Mouse (Mus musculus): ENCODE data around the gene Khdc1b. TPM values are rescaled to one million over a fixed set of nuclear protein-coding genes. Genes with fewer than 3 reads are reported as not detected.
"Not testable (repeated sequence)": the region's sequence is repeated elsewhere in the genome, so short reads cannot be mapped to it uniquely, and the experiment has no call there.

Khdc1b gene
- 0.17 TPM in 1 of 2 replicates, not detected in the other for polyA plus RNA-seq (2014; fragmentation: Nextera tagmentation; extraction: Ambion mirVana)

GRCm38 (mm10) chr1:21383256-21383655 is at the start of gene Khdc1b:
Gene Khdc1b (plus strand): TSS chr1:21383556.
- Histone ChIP-seq H3K4me1 (ENCODE audit: control insufficient read depth, insufficient read depth, low read length) (no peaks in the 10 kb centered on the region), H3K4me3 (ENCODE audit: low read depth, low read length) (no peak within 1 kb of the TSS), H3K27ac (ENCODE audit: low read depth, low read length) (no peak within 1 kb of the TSS), H3K36me3 (ENCODE audit: control insufficient read depth, insufficient read depth, low read length) (no peaks in the 10 kb centered on the region), H3K4me2 (ENCODE audit: low read depth, low read length) (no peak within 1 kb of the TSS), H3K9ac (replicated peaks; ENCODE audit: low read depth, low read length) (no peak within 1 kb of the TSS), H3K27me3 (ENCODE audit: control insufficient read depth, insufficient read depth, low read length) (no peaks in the 10 kb centered on the region), H3K9me3 (ENCODE audit: control insufficient read depth, low read length) (no peaks in the 10 kb centered on the region)
- ATAC-seq (ENCODE audit: low read depth): no peak
- 79% methylated on average over 1 of the region's 1 CpGs for WGBS

- Histone ChIP-seq H3K27ac (ENCODE audit: low read depth, low read length) (no peak overlapping the region), H3K9me3 (ENCODE audit: control insufficient read depth, low read length) (no peaks in the 10 kb centered on the region), H3K27me3 (ENCODE audit: control insufficient read depth, insufficient read depth, low read length) (no peaks in the 10 kb centered on the region), H3K4me1 (ENCODE audit: control insufficient read depth, insufficient read depth, low read length) (no peaks in the 10 kb centered on the region), H3K36me3 (ENCODE audit: control insufficient read depth, insufficient read depth, low read length) (no peaks in the 10 kb centered on the region), H3K4me3 (ENCODE audit: low read depth, low read length) (no peak overlapping the region), H3K4me2 (ENCODE audit: low read depth, low read length) (no peak overlapping the region), H3K9ac (replicated peaks; ENCODE audit: low read depth, low read length) (no peak overlapping the region)
- no peak for ATAC-seq (ENCODE audit: low read depth)
Measured at GRCm38 (mm10) chr1:21335836-21336235, 47.5 kb upstream of the Khdc1b start.

- H3K9ac ChIP-seq (replicated peaks; ENCODE audit: low read depth, low read length): no peak overlapping the region
- no peaks in the 10 kb centered on the region for H3K9me3 ChIP-seq (ENCODE audit: control insufficient read depth, low read length)
- H3K36me3 ChIP-seq (ENCODE audit: control insufficient read depth, insufficient read depth, low read length): no peaks in the 10 kb centered on the region
- no peak overlapping the region for H3K4me3 ChIP-seq (ENCODE audit: low read depth, low read length)
- no peak for ATAC-seq (ENCODE audit: low read depth)
- H3K27ac ChIP-seq (ENCODE audit: low read depth, low read length): no peak overlapping the region
- no peak overlapping the region for H3K4me2 ChIP-seq (ENCODE audit: low read depth, low read length)
- H3K27me3 ChIP-seq (ENCODE audit: control insufficient read depth, insufficient read depth, low read length): no peaks in the 10 kb centered on the region
- no peaks in the 10 kb centered on the region for H3K4me1 ChIP-seq (ENCODE audit: control insufficient read depth, insufficient read depth, low read length)
- WGBS: 100% methylated on average over 1 of the region's 1 CpGs
Measured at GRCm38 (mm10) chr1:21340745-21341144, 42.6 kb upstream of the Khdc1b start.

DNA sequence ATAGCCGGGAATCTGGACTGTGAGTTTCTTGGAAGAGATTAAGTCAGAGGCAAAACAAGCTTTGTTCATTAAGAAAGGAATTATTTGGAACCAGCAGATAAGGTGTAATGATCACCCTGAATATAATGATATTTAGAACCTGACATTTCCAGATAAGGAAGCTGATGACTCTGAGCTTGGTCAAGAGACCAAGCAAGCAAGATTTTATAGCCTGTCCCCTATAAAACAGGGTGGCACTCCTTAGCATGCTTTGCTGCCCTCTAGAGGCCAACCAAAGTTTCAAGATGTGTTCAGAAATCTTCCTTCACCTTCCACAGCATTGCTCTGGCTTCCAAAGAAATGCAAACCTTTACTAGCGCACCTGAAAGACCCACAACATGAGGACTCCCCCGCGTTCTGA is 39.1 kb upstream of the Khdc1b start:
- WGBS: 68% methylated on average over 4 of the region's 4 CpGs
- H3K4me1 ChIP-seq (ENCODE audit: control insufficient read depth, insufficient read depth, low read length): no peaks in the 10 kb centered on the region
- no peaks in the 10 kb centered on the region for H3K9me3 ChIP-seq (ENCODE audit: control insufficient read depth, low read length)
- H3K4me3 ChIP-seq (ENCODE audit: low read depth, low read length): no peak overlapping the region
- H3K9ac ChIP-seq (replicated peaks; ENCODE audit: low read depth, low read length): no peak overlapping the region
- H3K36me3 ChIP-seq (ENCODE audit: control insufficient read depth, insufficient read depth, low read length): no peaks in the 10 kb centered on the region
- H3K4me2 ChIP-seq (ENCODE audit: low read depth, low read length): no peak overlapping the region
- H3K27ac ChIP-seq (ENCODE audit: low read depth, low read length): no peak overlapping the region
- H3K27me3 ChIP-seq (ENCODE audit: control insufficient read depth, insufficient read depth, low read length): no peaks in the 10 kb centered on the region
- no peak; the same call in 1 of the 2 replicates for ATAC-seq (ENCODE audit: low read depth)

DNA sequence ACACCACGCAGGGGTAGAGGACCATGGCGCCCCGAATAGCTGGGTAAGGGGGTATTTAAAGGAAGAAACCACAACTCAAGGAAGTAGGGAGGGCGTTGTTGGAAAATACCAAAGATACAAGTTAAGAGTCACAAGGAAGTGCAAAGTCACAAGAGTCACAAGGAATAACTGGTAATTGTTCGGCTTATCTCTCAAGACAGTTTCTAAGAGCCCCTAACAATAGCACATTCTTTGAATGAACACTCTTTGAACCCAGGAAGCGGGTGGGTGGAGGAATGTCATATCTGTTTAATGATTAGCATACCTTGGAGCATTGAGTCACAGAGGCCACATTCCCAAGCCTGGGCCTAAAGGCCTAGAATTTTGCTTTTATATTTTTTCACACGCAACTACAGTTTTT is 38.6 kb upstream of the Khdc1b start:
- not testable (repeated sequence) for H3K9ac ChIP-seq (replicated peaks; ENCODE audit: low read depth, low read length); H3K4me2 ChIP-seq (ENCODE audit: low read depth, low read length); H3K27ac ChIP-seq (ENCODE audit: low read depth, low read length); H3K27me3 ChIP-seq (ENCODE audit: control insufficient read depth, insufficient read depth, low read length); H3K36me3 ChIP-seq (ENCODE audit: control insufficient read depth, insufficient read depth, low read length); H3K4me3 ChIP-seq (ENCODE audit: low read depth, low read length); ATAC-seq (ENCODE audit: low read depth); H3K9me3 ChIP-seq (ENCODE audit: control insufficient read depth, low read length); H3K4me1 ChIP-seq (ENCODE audit: control insufficient read depth, insufficient read depth, low read length)
- WGBS: 91% methylated on average over 7 of the region's 7 CpGs

- no peak within 1 kb of the TSS for H3K27ac ChIP-seq (ENCODE audit: low read depth, low read length)
- no peak within 1 kb of the TSS for H3K9ac ChIP-seq (replicated peaks; ENCODE audit: low read depth, low read length)
- H3K36me3 ChIP-seq (ENCODE audit: control insufficient read depth, insufficient read depth, low read length): no peaks in the 10 kb centered on the region
- 91% methylated on average over 2 of the region's 2 CpGs for WGBS
- H3K4me3 ChIP-seq (ENCODE audit: low read depth, low read length): no peak within 1 kb of the TSS
- H3K27me3 ChIP-seq (ENCODE audit: control insufficient read depth, insufficient read depth, low read length): no peaks in the 10 kb centered on the region
- no peaks in the 10 kb centered on the region for H3K4me1 ChIP-seq (ENCODE audit: control insufficient read depth, insufficient read depth, low read length)
- no peaks in the 10 kb centered on the region for H3K9me3 ChIP-seq (ENCODE audit: control insufficient read depth, low read length)
- no peak for ATAC-seq (ENCODE audit: low read depth)
- no peak within 1 kb of the TSS for H3K4me2 ChIP-seq (ENCODE audit: low read depth, low read length)
Measured at GRCm38 (mm10) chr1:21349341-21349740, 34.0 kb upstream of the Khdc1b start, which contains the start of gene Khdc1a. Gene Khdc1a (plus strand): TSS chr1:21349641.

DNA sequence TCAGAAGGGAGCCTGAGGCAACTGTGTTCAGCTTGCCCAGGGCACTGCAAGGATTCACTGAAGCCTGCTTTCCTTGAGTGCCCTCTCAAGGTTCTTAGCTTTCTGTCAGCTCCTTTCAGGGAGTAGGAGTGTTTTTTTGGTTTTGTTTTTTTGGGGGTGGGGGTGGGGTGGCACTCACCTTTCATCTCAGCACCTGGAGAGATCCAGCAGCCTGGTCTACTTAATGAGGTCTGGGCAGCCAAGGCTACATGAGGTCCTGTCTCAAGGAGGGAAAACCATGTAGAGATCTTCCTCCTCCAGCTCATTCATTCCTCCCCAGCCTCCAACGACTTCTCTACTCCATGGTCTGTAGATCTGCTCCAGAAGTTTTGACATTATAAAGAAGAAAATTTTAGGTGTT is 15.3 kb upstream of the Khdc1b start, which contains the start of gene Khdc1c:
Gene Khdc1c (plus strand): TSS at position 301 of the 400 bp plus-strand sequence.
- H3K27me3 ChIP-seq (ENCODE audit: control insufficient read depth, insufficient read depth, low read length); H3K9ac ChIP-seq (replicated peaks; ENCODE audit: low read depth, low read length); H3K4me1 ChIP-seq (ENCODE audit: control insufficient read depth, insufficient read depth, low read length); H3K27ac ChIP-seq (ENCODE audit: low read depth, low read length); H3K9me3 ChIP-seq (ENCODE audit: control insufficient read depth, low read length); H3K4me3 ChIP-seq (ENCODE audit: low read depth, low read length); H3K36me3 ChIP-seq (ENCODE audit: control insufficient read depth, insufficient read depth, low read length); ATAC-seq (ENCODE audit: low read depth); H3K4me2 ChIP-seq (ENCODE audit: low read depth, low read length): not testable (repeated sequence)
- 64% methylated on average over 1 of the region's 1 CpGs for WGBS

DNA sequence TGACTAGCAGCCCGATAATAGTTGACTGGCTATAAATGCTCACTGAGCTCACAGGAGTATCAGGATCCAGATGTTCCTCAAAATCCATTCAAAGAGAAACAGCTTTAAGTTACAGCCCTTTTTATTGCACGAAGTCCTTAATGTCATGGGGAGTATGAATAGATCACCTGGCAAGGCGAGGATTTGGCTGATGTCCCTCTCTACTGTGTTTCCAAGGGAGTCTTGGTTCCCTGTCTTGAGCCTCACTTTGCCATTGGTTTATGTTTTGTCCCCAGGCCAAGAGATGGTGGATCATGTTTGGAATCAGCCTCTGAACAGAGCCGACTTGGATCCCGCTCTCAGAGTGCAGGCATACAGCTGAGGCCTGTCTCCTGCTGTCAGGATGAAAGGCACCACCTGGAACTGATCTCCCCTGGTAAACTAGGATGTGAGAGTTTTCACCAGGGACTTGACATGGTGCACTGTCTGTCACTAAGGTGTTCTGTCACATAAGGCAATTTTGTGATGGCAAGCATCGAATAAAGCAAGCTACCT is 7.8 kb downstream of the Khdc1b start:
- Histone ChIP-seq H3K4me1 (ENCODE audit: control insufficient read depth, insufficient read depth, low read length) (no peaks in the 10 kb centered on the region), H3K4me3 (ENCODE audit: low read depth, low read length) (no peak overlapping the region), H3K36me3 (ENCODE audit: control insufficient read depth, insufficient read depth, low read length) (no peaks in the 10 kb centered on the region), H3K27me3 (ENCODE audit: control insufficient read depth, insufficient read depth, low read length) (no peaks in the 10 kb centered on the region), H3K9ac (replicated peaks; ENCODE audit: low read depth, low read length) (no peak overlapping the region), H3K4me2 (ENCODE audit: low read depth, low read length) (no peak overlapping the region), H3K9me3 (ENCODE audit: control insufficient read depth, low read length) (no peaks in the 10 kb centered on the region), H3K27ac (ENCODE audit: low read depth, low read length) (no peak overlapping the region)
- ATAC-seq (ENCODE audit: low read depth): no peak
- 77% methylated on average over 6 of the region's 6 CpGs for whole genome bisulfite sequencing

- no peaks in the 10 kb centered on the region for H3K4me1 ChIP-seq (ENCODE audit: control insufficient read depth, insufficient read depth, low read length)
- WGBS: 85% methylated on average over 8 of the region's 8 CpGs
- H3K9me3 ChIP-seq (ENCODE audit: control insufficient read depth, low read length): no peaks in the 10 kb centered on the region
- no peak overlapping the region for H3K27ac ChIP-seq (ENCODE audit: low read depth, low read length)
- H3K4me2 ChIP-seq (ENCODE audit: low read depth, low read length): no peak overlapping the region
- no peak overlapping the region for H3K9ac ChIP-seq (replicated peaks; ENCODE audit: low read depth, low read length)
- no peaks in the 10 kb centered on the region for H3K36me3 ChIP-seq (ENCODE audit: control insufficient read depth, insufficient read depth, low read length)
- H3K27me3 ChIP-seq (ENCODE audit: control insufficient read depth, insufficient read depth, low read length): no peaks in the 10 kb centered on the region
- no peak for ATAC-seq (ENCODE audit: low read depth)
- no peak overlapping the region for H3K4me3 ChIP-seq (ENCODE audit: low read depth, low read length)
Measured at GRCm38 (mm10) chr1:21402804-21403203, 19.4 kb downstream of the Khdc1b start.

All from neural tube, embryonic 14.5 days (tissue).